Mouse (Mus musculus) CD4-positive naive resting alpha-beta T cell, adult 76 days (primary cell): ENCODE results near the gene Hmox2. TPM values are rescaled to one million over a fixed set of nuclear protein-coding genes. Genes with fewer than 3 reads are reported as not detected.

ENCODE experiments used
- total RNA-seq: library from RNA; stranded (reverse); gene quantifications from one replicate; pipeline ENCODE4 v1.2.4, GENCODE M21; 2023

The Hmox2 gene
- 31.0 TPM for total RNA-seq

DNA sequence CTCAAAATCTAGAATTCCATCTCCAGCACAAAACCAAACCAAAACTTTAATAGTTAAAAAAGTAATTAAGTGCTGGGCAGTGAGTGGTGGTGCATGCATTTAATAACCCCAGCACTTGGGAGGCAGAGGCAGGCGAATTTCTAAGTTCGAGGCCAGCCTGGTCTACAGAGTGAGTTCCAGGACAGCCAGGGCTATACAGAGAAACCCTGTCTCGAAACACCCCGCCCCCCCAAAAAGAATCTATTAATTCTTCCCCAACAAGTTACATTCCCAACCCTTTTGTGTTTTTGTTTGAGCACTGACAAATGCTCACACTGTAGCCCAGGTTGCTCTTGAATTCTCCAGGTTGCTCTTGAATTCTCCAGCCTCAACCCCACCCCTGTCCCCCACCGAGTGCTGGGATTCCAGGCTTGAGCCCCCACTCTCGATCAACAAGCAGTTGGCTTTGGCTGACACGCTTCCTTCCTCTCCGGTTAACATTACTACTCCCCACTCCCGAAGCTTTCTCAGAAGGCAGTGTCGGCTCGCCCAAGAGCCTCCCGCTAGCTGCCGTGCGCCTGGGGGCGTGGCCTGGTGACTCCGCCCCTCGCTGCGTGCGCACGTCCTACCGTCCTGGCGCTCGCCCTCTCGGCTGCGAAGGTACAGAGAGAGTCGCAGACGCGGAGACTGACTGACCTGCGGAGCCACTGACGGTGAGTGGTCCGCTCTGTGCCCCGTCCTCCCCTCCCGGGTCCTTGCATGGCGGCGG, at the start of gene Hmox2:
Gene Hmox2 (plus strand): TSS at position 582 of the 748 bp plus-strand sequence.

DNA sequence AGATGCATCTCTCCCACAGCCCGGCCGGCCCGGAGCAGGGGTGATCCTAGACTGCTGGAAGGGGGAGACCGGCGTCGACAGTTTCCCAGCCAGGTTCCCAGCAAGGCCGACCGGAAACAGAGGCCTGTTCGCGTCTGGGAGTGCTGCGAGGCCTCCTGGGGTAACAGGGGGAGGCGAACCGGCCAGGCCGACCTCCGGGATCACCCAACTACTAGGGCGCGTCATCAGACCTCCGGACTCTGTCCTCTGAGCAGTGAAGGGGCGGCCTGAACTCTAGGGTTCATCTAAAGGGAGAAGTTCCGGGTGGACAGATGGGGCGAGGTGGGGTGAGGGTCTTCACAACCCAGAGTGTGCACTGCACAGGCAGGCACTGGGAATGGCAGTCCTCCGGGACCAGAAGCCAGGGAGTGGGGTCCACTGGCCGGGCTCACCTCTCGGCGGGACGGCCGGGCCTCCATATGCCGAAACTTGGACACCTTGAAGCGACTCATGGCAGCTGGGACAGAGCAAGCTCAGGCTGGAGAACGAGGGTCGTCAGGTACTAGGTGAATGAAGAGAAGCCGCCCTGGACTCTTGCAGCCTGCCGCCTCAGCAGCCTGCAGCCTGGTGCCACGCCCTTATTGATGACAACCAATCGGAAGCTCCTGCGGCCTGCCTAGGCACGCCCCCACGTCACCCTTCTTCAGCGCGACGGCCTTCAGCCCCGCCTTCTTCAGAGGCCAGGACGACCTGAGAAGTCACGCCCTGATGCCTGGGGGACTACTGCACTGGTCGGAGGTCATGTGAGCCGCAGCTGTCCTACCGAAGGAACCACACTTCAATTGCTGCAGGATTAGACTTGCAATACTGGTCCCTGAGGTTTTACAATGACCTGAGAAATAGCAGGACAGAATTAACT, 46.8 kb upstream of the Hmox2 start, which contains the start of gene Coro7:
Gene Coro7 (minus strand): TSS at position 657 of the 898 bp plus-strand sequence.

DNA sequence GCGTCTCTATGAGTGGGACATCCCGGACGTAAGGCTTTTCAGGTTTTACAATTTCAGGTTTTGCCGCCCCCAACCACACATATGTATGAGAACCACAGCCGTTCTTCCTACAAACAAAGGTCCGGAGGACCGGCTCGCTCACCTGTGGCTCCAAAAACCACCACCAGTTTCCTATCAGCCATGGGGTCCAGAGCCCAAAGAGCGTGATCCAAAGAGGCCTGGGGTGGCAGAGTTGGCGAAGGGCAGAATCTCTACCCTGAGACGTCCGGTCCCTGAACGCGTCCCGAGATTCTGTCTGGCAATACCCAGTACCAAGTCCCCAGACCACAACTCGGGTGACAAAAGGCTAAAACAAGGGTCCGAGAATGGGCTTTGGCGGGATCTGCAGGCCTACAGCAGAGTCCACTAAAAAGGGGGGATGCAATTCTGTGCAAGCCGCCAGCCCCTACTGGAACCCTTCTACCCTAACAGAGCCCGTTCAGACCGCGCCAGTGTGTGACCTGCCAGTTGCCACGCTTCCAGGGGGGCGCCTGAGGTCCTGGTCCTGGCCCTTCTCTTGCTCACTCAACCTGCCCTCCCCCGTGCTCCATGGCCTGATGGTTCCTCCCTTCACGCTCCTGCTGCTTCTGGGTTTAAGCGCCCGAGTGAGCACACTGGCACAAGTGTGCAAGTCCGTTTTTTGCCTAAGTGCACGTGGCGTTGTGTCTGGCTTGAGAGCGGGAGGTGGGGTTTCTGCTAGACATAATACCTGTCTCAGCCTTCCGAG, 7.2 kb upstream of the Hmox2 start, which contains the start of gene Nmral1:
Gene Nmral1 (minus strand): TSS at position 604 of the 766 bp plus-strand sequence.

DNA sequence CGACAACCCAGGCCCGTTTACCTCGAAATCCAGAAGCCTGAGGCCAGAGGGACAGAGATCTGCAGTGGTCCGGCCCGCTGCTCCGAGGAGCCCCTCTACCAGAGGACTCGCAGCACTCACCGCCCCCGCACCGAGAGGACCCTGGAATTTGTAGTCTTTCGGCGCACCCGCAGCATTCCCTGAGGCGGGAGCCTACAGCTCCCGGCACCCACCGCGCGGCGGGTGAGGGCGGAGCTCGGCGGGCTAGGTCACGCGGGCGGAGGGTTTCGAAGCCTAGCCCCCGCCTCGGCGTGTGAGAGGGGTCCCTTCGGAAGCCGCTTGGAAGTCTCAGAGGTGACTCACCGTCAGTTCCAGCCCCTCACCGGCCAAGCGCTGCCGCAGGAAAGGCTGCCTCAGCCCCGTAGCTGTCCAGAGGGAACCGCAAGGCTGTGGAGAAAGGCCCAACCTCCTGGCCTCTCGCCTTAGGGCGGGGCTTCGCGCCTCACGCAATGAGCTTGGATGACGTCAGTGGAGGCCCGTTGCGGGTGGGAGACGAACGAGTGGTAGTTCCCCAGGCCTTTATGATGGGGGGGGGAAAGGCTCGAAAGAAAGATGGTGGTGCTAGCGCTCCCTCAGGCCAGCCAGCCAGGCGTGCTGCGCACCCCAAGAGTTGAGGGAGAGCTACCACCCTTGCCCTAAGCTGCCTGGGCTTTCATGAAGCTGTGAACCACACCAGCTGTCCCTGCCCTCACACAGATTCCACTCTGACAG, 63.8 kb downstream of the Hmox2 start, which contains the start of gene Cdip1:
Gene Cdip1 (minus strand): TSS at position 483 of the 750 bp plus-strand sequence.

Other genes with a start within 250 kb of the Hmox2 start
- 0.44 TPM for gene Srl, start 184.5 kb upstream of the Hmox2 start, total RNA-seq
- 19.3 TPM for gene Tfap4, start 166.5 kb upstream of the Hmox2 start, total RNA-seq
- gene Glis2, start 131.6 kb upstream of the Hmox2 start, total RNA-seq: 0.29 TPM
- gene Pam16, start 101.4 kb upstream of the Hmox2 start, total RNA-seq: 39.3 TPM
- gene Vasn, start 86.4 kb upstream of the Hmox2 start, total RNA-seq: not detected
- gene Dnaja3, start 86.4 kb upstream of the Hmox2 start, total RNA-seq: 20.4 TPM
- gene Coro7, start 46.6 kb upstream of the Hmox2 start, total RNA-seq: 184 TPM
- 3.3 TPM for gene Nmral1, start 7.0 kb upstream of the Hmox2 start, total RNA-seq
- gene Cdip1, start 63.9 kb downstream of the Hmox2 start, total RNA-seq: 53.8 TPM
- gene 4930562C15Rik, start 109.1 kb downstream of the Hmox2 start, total RNA-seq: not detected
- gene Ubald1, start 154.0 kb downstream of the Hmox2 start, total RNA-seq: 156 TPM
- 70.1 TPM for gene Mgrn1, start 159.9 kb downstream of the Hmox2 start, total RNA-seq
- 45.9 TPM for gene Nudt16l1, start 212.4 kb downstream of the Hmox2 start, total RNA-seq
- gene Anks3, start 237.8 kb downstream of the Hmox2 start, total RNA-seq: 74.4 TPM